Mouse (Mus musculus): Measurements from ENCODE around the gene Psmc3.

DNA sequence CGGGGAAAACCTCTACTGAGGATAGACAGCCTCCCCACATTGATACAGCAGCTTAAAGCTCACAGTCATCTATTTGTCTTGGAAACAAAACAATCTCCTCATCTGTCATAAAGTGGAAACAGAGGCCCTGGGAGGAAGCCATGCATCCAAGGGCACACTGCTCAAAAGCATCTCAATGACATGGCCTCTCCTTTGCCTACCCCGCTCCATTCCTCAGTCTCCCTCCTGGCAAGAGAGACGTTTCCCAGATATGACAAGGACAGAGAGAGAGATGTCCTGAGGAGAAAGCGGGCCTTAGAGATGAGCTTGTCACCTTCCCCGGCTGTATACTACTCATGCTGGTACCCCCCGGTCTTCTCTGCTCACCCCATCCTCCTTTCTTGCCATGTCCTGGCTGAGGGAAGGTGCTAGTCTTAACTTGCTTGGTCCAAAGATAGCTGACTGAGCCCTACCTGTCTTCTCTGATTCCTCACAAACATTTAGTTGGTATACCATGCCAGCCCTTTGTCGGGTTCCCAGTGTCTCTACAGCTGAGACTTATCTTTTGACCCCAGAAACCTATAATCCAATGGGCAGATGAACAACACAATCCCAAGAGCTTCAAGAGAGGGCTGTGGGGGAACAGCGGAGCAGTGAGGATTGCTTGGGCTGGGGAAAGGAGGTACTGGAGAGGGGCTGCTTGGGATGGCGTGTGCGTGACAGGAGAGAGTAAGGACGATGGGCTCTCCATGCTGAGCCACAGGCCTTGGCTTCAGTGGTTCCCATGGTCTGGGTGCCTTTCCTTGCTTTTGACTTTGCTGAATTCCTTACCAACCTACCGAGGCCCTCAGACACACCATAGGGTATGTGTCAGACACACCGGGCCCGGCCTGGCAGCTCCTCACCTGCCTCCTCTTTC is 31.9 kb downstream of the Psmc3 start:
- TF ChIP-seq CTCF (IDR thresholded peaks at IDR 0.05) (no peak), POLR2A (IDR thresholded peaks at IDR 0.05; ENCODE audit: insufficient read depth, low read depth, low read length) (no peak), EP300 (IDR thresholded peaks at IDR 0.05; ENCODE audit: insufficient read depth, low read depth, low read length) (no peak)
